Mouse (Mus musculus): ENCODE results near the gene Il24.

- TF ChIP-seq CTCF (IDR thresholded peaks at IDR 0.05; ENCODE audit: low read depth, low read length): no peak
- TF ChIP-seq POLR2A (IDR thresholded peaks at IDR 0.05; ENCODE audit: insufficient read depth, low read length): no peak
- TF ChIP-seq EP300 (IDR thresholded peaks at IDR 0.05; ENCODE audit: insufficient read depth, low read depth, low read length): no peak
Observed at GRCm38 (mm10) chr1:130841621-130842020, 45.6 kb downstream of the Il24 start.

All from ES-Bruce4 (cell line).